Mouse (Mus musculus): ENCODE data around the gene Adam19. TPM values are rescaled to one million over a fixed set of nuclear protein-coding genes. Genes with fewer than 3 reads are reported as not detected.

Adam19 gene
- total and polyA plus RNA-seq, 3 experiments = 3.0 to 9.0 (median 4.5) TPM

DNA sequence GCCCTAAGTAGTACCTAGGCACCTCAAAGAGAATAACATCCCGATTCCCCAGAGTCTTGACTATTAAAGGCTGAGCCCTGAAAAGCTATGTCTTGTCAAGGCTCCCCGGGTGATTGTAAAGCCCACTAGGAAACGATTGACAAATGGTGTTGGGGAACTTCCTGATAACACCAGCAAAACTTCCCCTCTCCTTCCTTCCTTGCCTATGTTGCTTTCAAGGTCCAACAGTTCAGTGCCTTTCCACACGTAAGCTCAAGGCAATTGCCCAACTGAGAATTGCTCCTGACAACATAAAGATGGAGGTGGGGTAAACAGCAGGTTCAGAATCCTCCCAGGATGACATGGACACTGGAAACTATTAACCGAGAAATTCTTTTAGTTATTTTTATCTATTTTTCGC lies 32.8 kb upstream of the Adam19 start:
- TF ChIP-seq ZC3H11A (IDR thresholded peaks at IDR 0.05; ENCODE audit: low read depth, low read length) = no peak
- TF ChIP-seq JUN (IDR thresholded peaks at IDR 0.05; ENCODE audit: insufficient read depth, low read depth, low read length) = no peak
- TF ChIP-seq NRF1 (IDR thresholded peaks at IDR 0.05; ENCODE audit: low read depth, low read length) = no peak
- TF ChIP-seq RCOR1 (conservative IDR thresholded peaks at IDR 0.05; ENCODE audit: low read depth, low read length) = no peak
- no peak for TF ChIP-seq ELF1 (IDR thresholded peaks at IDR 0.05; ENCODE audit: low read depth, low read length)
- no peak for TF ChIP-seq MAX (IDR thresholded peaks at IDR 0.05; ENCODE audit: low read length)
- TF ChIP-seq MEF2A (IDR thresholded peaks at IDR 0.05; ENCODE audit: borderline replicate concordance, low read depth, low read length) = no peak
- TF ChIP-seq HCFC1 (IDR thresholded peaks at IDR 0.05; ENCODE audit: low read depth, low read length) = no peak
- TF ChIP-seq RAD21 (IDR thresholded peaks at IDR 0.05; ENCODE audit: low read depth, low read length) = no peak
- TF ChIP-seq PAX5 (IDR thresholded peaks at IDR 0.05; ENCODE audit: low read length) = no peak
- TF ChIP-seq IRF4 (IDR thresholded peaks at IDR 0.05; ENCODE audit: low read depth, low read length) = no peak
- no peak for TF ChIP-seq E2F4 (IDR thresholded peaks at IDR 0.05; ENCODE audit: insufficient replicate concordance, low read depth, low read length)
- no peak for TF ChIP-seq MXI1 (IDR thresholded peaks at IDR 0.05; ENCODE audit: low read depth, low read length)
- no peak for TF ChIP-seq MYC (IDR thresholded peaks at IDR 0.05; ENCODE audit: low read depth, low read length)
- no peak for TF ChIP-seq CTCF (conservative IDR thresholded peaks at IDR 0.05 in 1 of 2, IDR thresholded peaks at IDR 0.05 in 1 of 2; ENCODE audit: low read depth in 2 of 2, low read length in 2 of 2)
- no peak for TF ChIP-seq ETS1 (conservative IDR thresholded peaks at IDR 0.05; ENCODE audit: low read depth, low read length)
- peaks cover 2% of the 10 kb centered on the region for H3K9me3 ChIP-seq (replicated peaks; ENCODE audit: low read length)
- no peaks in the 10 kb centered on the region for H3K79me2 ChIP-seq (replicated peaks; ENCODE audit: control insufficient read depth, extremely low read depth, insufficient read depth, poor library complexity, severe bottlenecking)
- no peak for DNase-seq (ENCODE audit: extremely low read depth)
- peaks cover 0 to 4% of the 10 kb centered on the region in 2 experiments; a peak in 2 of 4 replicates for H3K4me1 ChIP-seq (ENCODE audit: control insufficient read depth in 1 of 2, insufficient read depth in 2 of 2)
- H3K36me3 ChIP-seq (replicated peaks in 1 of 2; ENCODE audit: control insufficient read depth in 1 of 2, insufficient read depth in 1 of 2, low read length in 1 of 2) = no peaks in the 10 kb centered on the region
- H3K4me2 ChIP-seq (ENCODE audit: insufficient read depth, low read depth, poor library complexity, severe bottlenecking) = no peak overlapping the region
- dilution Hi-C loops (cut with MboI; ENCODE audit: extremely low pct_ligation_motif_present, extremely low pct_unique_long_range_greater_than_20kb, low sequenced_read_pairs) (no loop called here), in situ Hi-C loops (cut with MboI; ENCODE audit: low pct_ligation_motif_present, low pct_unique_long_range_greater_than_20kb, low sequenced_read_pairs) (no loop called here)
- H3K9ac ChIP-seq (ENCODE audit: insufficient read depth, low read depth) = no peak overlapping the region
- H3K4me3 ChIP-seq (replicated peaks in 1 of 3; ENCODE audit: low read depth in 2 of 3, low read length in 2 of 3, poor library complexity in 1 of 3) = no peak overlapping the region
- H3K27ac ChIP-seq (ENCODE audit: insufficient read depth, low read depth) = no peak overlapping the region
- H3K27me3 ChIP-seq (replicated peaks) = no peaks in the 10 kb centered on the region

DNA sequence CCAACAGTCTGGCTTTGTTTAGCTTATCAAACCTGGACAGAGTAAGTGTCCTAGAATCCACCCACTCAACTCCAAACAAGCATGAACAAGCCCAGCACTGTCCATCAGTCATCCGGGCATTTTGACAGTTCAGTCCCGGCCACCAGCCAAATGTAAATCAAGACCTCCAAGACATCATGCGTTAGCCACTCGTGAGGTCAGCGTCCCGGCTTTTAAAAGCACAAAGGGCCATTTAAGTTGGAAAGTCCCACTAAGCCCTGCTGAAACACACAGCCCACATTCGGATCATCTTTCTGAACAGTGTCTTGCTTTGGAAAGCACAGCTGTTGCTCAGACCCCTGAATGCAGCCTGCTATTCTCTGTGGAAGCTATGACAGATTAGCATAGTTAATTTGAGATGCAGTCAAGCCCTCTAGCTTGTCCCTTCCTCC lies 29.8 kb upstream of the Adam19 start:
- TF ChIP-seq E2F4 (IDR thresholded peaks at IDR 0.05; ENCODE audit: insufficient replicate concordance, low read depth, low read length) (no peak), MEF2A (IDR thresholded peaks at IDR 0.05; ENCODE audit: borderline replicate concordance, low read depth, low read length) (no peak), PAX5 (IDR thresholded peaks at IDR 0.05; ENCODE audit: low read length) (no peak), ELF1 (IDR thresholded peaks at IDR 0.05; ENCODE audit: low read depth, low read length) (no peak), CTCF (conservative IDR thresholded peaks at IDR 0.05 in 1 of 2, IDR thresholded peaks at IDR 0.05 in 1 of 2; ENCODE audit: low read depth in 2 of 2, low read length in 2 of 2) (no peak), ETS1 (conservative IDR thresholded peaks at IDR 0.05; ENCODE audit: low read depth, low read length) (no peak), TCF12 (IDR thresholded peaks at IDR 0.05; ENCODE audit: low read depth, low read length) (no peak)
- H3K27ac ChIP-seq (ENCODE audit: insufficient read depth, low read depth) = no peak overlapping the region
- dilution Hi-C loops (cut with MboI; ENCODE audit: extremely low pct_ligation_motif_present, extremely low pct_unique_long_range_greater_than_20kb, low sequenced_read_pairs) = no loop called here
- no peaks in the 10 kb centered on the region for H3K79me2 ChIP-seq (replicated peaks; ENCODE audit: control insufficient read depth, extremely low read depth, insufficient read depth, poor library complexity, severe bottlenecking)
- H3K4me3 ChIP-seq (replicated peaks in 1 of 3; ENCODE audit: low read depth in 2 of 3, low read length in 2 of 3, poor library complexity in 1 of 3) = no peak overlapping the region
- no peaks in the 10 kb centered on the region for H3K4me1 ChIP-seq (ENCODE audit: control insufficient read depth in 1 of 2, insufficient read depth in 2 of 2)
- no peak overlapping the region for H3K4me2 ChIP-seq (ENCODE audit: insufficient read depth, low read depth, poor library complexity, severe bottlenecking)
- H3K9ac ChIP-seq (ENCODE audit: insufficient read depth, low read depth) = no peak overlapping the region
- DNase-seq (ENCODE audit: extremely low read depth) = no peak
- H3K36me3 ChIP-seq (replicated peaks in 1 of 2; ENCODE audit: control insufficient read depth in 1 of 2, insufficient read depth in 1 of 2, low read length in 1 of 2) = no peaks in the 10 kb centered on the region
- in situ Hi-C loops (cut with MboI; ENCODE audit: low pct_ligation_motif_present, low pct_unique_long_range_greater_than_20kb, low sequenced_read_pairs) = no loop called here
- peaks cover 2% of the 10 kb centered on the region for H3K9me3 ChIP-seq (replicated peaks; ENCODE audit: low read length)
- H3K27me3 ChIP-seq (replicated peaks) = no peaks in the 10 kb centered on the region
